Mouse (Mus musculus) spleen, adult 2 months (tissue): ENCODE results near the gene Tmem47. TPM values are rescaled to one million over a fixed set of nuclear protein-coding genes. Genes with fewer than 3 reads are reported as not detected.

Experiments used
- DNase-seq, 2 experiments: peaks; one replicate each; pipeline versions ENCODE4 v3.0.0 to v3.0.0-alpha.2; 2012 to 2021; ENCODE audit warnings: low spot score in 2 of 2, low read depth in 1 of 2
- H3K27ac ChIP-seq: fragments of 200-500 bp; 2 replicates; pipeline ENCODE4 v1.5.1; 2012; ENCODE audit warnings: low read length, inconsistent platforms; ENCODE audit not compliant: insufficient read depth
- H3K27me3 ChIP-seq: fragments of 200-500 bp; 2 replicates; pipeline ENCODE4 v1.6.1; 2012; ENCODE audit warnings: mild to moderate bottlenecking, moderate library complexity, low read length, inconsistent platforms; ENCODE audit not compliant: control insufficient read depth, insufficient read depth
- H3K36me3 ChIP-seq: fragments of 200-500 bp; 2 replicates; pipeline ENCODE4 v1.6.1; 2012; ENCODE audit warnings: mild to moderate bottlenecking, low read length, inconsistent platforms; ENCODE audit not compliant: control insufficient read depth, insufficient read depth
- H3K4me1 ChIP-seq: fragments of 200-500 bp; 2 replicates; pipeline ENCODE4 v1.6.1; 2011; ENCODE audit warnings: inconsistent platforms; ENCODE audit not compliant: control insufficient read depth, insufficient read depth, insufficient read length
- H3K4me3 ChIP-seq: fragments of 200-500 bp; 2 replicates; pipeline ENCODE4 v1.5.1; 2011; ENCODE audit warnings: mild to moderate bottlenecking, inconsistent platforms; ENCODE audit not compliant: insufficient read depth, insufficient read length; ENCODE audit errors: extremely low read depth
- CTCF ChIP-seq: fragments of 200-500 bp; IDR thresholded peaks from 2 replicates; pipeline ENCODE4 v1.5.1; 2011; ENCODE audit warnings: mild to moderate bottlenecking, inconsistent platforms; ENCODE audit not compliant: insufficient read depth, insufficient read length, insufficient replicate concordance; ENCODE audit errors: extremely low read depth
- POLR2A ChIP-seq: fragments of 200-500 bp; IDR thresholded peaks from 2 replicates; pipeline ENCODE4 v1.6.1; 2011; ENCODE audit warnings: low read depth, low read length, inconsistent platforms
- WGBS: fragments of 180-500 bp; shearing (Covaris S2); methylation state at CpG from one replicate; pipeline ENCODE4 v1.1.7; 2018; 5-methylcytosine and 5-hydroxymethylcytosine counted together
- polyA plus RNA-seq: library from polyadenylated mRNA; depleted of rRNA; stranded (reverse); fragments of >200 nt; gene quantifications from 2 replicates; pipeline ENCODE4 v1.2.3, GENCODE M21; 2012; rRNA removed

Gene Tmem47
- polyA plus RNA-seq, result 2.4 and 2.6 TPM in 2 replicates

DNA sequence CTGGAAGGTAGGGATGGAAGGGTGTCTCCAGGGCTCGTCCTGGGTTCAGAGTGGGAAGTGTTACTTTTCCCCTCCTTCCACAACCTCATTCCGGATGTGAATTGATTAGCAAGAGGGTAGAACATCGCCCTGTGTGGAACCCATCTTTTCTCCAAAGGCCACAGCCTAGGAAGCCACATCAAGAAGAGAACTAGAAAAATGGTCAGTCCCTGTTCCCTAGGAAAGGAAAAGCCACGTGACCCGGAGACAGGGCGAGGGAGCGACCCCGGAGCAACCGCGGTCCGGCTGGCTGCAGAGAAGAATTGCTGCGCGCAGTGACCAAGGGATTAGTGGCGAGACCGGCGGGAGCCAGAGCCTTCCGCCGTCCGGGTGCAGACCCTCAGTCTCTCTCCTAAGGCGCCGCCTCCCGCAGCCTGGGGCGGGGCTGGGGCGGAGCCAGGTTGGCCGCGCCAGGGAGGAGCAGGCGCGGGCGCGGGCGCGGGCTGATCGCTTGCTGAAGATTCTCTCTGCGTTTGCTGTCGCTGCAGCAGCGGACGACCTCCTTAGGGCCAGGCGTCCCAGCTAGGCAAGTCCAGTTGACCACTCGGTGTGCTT, at the start of gene Tmem47:
Gene Tmem47, plus strand, starts transcription at position 489 of the 594 bp plus-strand sequence.
- no peak for DNase-seq
- no peaks in the 10 kb centered on the region for H3K27me3 ChIP-seq
- peak within 1 kb of the TSS; percentile 30 for H3K4me3 ChIP-seq
- no peak for TF ChIP-seq POLR2A
- TF ChIP-seq CTCF, result no peak
- no peaks in the 10 kb centered on the region for H3K36me3 ChIP-seq
- WGBS, result 16% methylated on average over 37 of the region's 39 CpGs
- no peaks in the 10 kb centered on the region for H3K4me1 ChIP-seq
- no peak within 1 kb of the TSS for H3K27ac ChIP-seq

DNA sequence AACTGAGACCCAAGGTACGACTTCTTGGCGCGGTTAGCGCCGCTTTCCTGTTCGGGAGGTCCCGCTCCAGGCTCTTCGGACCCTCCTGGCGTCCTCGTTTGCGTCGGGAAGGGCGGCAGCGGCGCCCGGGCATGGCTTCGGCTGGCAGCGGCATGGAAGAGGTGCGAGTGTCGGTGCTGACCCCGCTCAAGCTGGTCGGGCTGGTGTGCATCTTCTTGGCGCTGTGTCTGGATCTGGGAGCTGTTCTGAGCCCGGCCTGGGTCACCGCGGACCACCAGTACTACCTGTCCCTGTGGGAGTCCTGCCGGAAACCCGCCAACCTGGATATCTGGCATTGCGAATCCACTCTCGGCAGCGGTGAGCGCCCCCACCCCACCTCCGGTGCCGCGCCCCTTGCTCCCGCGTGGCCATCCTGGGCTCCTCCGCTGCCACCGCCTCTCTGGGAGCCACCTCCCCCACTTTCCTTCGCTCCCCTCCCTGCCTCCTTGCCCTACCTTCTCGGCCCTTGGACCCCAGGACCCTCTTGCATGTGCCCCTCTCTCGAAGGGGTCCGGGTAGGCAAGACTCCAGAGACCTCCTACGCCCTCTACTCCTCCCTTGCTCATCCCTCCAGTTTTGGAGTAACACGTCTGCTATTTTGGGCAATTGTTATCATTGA, 435 bp downstream of the Tmem47 start:
- Histone ChIP-seq H3K36me3 (no peaks in the 10 kb centered on the region), H3K4me1 (no peaks in the 10 kb centered on the region), H3K27me3 (no peaks in the 10 kb centered on the region), H3K4me3 (peak overlapping the region; percentile 30; the same call in 1 of the 2 replicates), H3K27ac (no peak overlapping the region)
- TF ChIP-seq CTCF, result no peak
- no peak for TF ChIP-seq POLR2A
- DNase-seq, result no peak
- 25% methylated on average over 45 of the region's 45 CpGs for WGBS

DNA sequence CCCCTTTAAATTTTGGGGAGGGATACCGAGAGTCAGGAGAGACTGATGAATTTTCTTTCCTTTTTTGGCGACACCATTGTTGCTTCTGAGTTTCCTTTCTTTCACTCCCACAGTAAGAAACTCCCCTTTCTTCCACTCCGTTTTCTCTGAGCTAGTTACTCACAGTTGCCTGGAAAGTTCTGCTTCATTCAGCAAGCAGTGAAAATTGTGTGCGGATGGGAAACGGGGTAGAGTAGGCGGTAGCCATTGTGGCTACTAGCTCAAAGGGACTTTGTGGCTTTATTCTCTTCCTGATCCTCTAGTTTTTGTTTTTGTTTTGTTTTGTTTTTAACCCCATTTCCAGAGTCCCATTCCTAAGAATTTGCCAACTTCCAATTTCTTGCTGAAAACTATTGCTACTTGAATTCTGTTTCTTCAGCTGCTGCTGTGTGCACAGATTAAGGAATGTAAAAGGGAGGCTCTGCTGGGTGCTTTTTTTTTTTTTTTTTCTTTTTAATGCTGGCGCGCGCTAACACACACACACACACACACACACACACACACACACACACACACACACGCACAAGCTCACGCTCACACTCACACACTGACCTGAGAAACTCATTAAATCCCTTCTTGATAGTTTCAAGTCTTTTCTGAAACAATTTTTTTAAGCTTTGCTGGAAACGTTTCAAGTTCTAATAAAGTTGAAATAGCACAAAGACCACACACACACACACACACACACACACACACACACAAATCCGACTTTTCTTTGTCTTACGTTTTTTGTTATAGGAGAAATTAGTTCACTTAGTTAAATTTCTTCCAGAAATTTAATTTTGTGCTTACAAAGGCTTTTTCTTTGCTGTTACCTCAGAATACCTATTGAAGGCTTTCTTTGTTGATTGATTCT, 1.5 kb downstream of the Tmem47 start:
- no peak overlapping the region for H3K27ac ChIP-seq
- no peaks in the 10 kb centered on the region for H3K27me3 ChIP-seq
- TF ChIP-seq CTCF (no peak), POLR2A (no peak)
- no peak overlapping the region for H3K4me3 ChIP-seq
- DNase-seq, result no peak
- H3K36me3 ChIP-seq, result no peaks in the 10 kb centered on the region
- WGBS, result 19% methylated on average over 14 of the region's 14 CpGs
- H3K4me1 ChIP-seq, result no peaks in the 10 kb centered on the region

DNA sequence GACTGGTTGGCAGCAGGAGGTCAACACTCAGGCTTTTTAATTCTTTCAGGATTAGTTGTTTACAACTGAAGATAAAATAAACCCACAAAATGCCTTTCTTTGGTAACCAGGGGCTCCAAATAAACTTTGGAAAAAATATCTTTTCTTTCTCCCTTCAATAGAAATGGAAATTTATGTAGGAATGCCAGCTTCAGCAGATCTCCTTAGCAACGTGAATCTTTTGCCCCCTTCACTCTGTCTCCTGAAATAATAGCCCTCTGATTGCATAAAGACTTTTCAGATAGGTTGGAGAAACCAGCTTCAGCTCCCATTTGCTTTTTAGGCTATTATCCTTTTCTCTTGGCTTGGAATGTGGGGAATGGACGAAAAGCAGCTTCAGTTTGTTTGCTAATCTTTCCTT, 2.2 kb downstream of the Tmem47 start:
- no peaks in the 10 kb centered on the region for H3K27me3 ChIP-seq
- no peak for DNase-seq
- no peak for TF ChIP-seq CTCF
- no peak for TF ChIP-seq POLR2A
- no peak overlapping the region for H3K4me3 ChIP-seq
- no peaks in the 10 kb centered on the region for H3K36me3 ChIP-seq
- H3K27ac ChIP-seq, result no peak overlapping the region
- no peaks in the 10 kb centered on the region for H3K4me1 ChIP-seq
- 36% methylated on average over 2 of the region's 2 CpGs for WGBS

DNA sequence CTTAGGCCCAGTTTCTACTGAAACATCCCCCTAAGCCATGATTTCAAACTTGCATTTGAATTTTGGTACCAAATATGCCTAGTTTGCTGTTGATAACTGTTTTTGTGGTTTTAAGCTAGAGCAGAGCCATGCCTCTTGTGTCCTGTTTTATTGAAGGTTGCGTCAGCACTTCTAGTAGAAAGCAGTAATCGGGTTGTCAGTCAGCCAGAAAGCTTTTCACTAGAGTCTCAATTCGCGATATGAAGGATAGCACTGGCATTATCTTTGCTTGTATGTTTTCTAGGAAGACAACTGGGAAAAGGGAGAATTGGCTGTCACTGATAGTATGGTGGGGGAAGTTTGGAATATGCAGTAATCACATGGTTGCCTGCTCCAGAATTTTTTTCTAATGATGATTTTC, 3.3 kb downstream of the Tmem47 start:
- Histone ChIP-seq H3K36me3 (no peaks in the 10 kb centered on the region), H3K4me1 (no peaks in the 10 kb centered on the region), H3K4me3 (no peak overlapping the region), H3K27ac (no peak overlapping the region), H3K27me3 (no peaks in the 10 kb centered on the region)
- DNase-seq, result no peak
- WGBS, result 72% methylated on average over 4 of the region's 4 CpGs
- TF ChIP-seq POLR2A (no peak), CTCF (no peak)

DNA sequence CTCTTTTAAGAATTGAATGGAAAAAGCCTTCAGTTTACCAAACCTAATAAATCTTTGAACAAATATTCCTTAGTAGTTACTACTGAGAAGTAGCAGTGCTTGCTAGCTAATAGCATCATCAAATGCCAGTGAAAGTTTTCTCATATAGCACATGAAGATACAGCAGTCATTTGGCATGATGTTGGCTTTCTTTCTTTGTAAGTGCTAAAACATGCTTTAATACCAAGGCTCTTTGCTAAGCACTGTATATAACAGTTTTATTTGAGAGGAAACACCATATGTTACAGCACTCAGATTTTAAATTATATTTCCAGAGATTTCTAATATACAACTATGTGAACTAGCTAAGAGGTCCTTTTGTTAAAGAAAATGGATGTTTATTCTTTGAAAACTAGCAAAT, 8.0 kb downstream of the Tmem47 start:
- TF ChIP-seq POLR2A, result no peak
- no peak for TF ChIP-seq CTCF
- no peaks in the 10 kb centered on the region for H3K4me1 ChIP-seq
- no peaks in the 10 kb centered on the region for H3K36me3 ChIP-seq
- no peaks in the 10 kb centered on the region for H3K27me3 ChIP-seq
- H3K27ac ChIP-seq, result no peak overlapping the region
- no peak overlapping the region for H3K4me3 ChIP-seq
- DNase-seq, result no peak

DNA sequence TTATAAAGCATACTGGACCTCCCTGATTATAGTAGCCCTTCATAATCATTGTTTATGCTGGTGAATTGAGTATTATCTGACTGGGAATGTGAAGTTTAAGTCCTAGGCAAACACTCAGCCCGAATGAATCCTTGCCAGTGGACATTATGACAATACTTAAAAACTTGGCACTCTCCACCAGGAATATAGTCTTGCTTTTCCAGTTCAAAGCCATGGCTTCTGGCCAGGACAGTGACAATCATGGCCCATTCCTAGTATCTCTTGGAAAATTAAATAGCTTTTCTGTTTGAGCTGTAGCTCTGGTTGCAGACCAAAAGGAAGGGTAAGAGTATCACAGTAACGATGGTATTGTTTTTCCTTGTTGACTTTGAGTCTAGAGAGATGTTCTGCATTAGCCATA, 10.5 kb downstream of the Tmem47 start:
- 79% methylated on average over 2 of the region's 2 CpGs for WGBS

More for the DNA sequence above, 10.5 kb downstream of the Tmem47 start:
- Histone ChIP-seq H3K27ac (no peak overlapping the region), H3K4me1 (no peaks in the 10 kb centered on the region), H3K27me3 (no peaks in the 10 kb centered on the region), H3K4me3 (no peak overlapping the region), H3K36me3 (no peaks in the 10 kb centered on the region)
- no peak for TF ChIP-seq CTCF
- DNase-seq, result no peak
